Mouse (Mus musculus): ENCODE measurements around the gene Aqp6.

- TF ChIP-seq CTCF (conservative IDR thresholded peaks at IDR 0.05; ENCODE audit: low read length) = no peak
- no peak for TF ChIP-seq POU5F1 (IDR thresholded peaks at IDR 0.05; ENCODE audit: borderline replicate concordance, low read length)
Measured at GRCm38 (mm10) chr15:99590429-99591084, 10.6 kb upstream of the Aqp6 start, which contains the start of gene Aqp5.

Data from E14TG2a.4 (cell line).